Mouse (Mus musculus): ENCODE measurements at regions not wholly inside any gene's neighbourhood (a gene's known extent, or its start where the extent isn't known, plus 50 kb on each side); places are given as distances from the start of the nearest gene placed in this dataset.

- DNase-seq (ENCODE audit: extremely low spot score, low spot score): no peak
Measured at GRCm38 (mm10) chr15:93710493-93711149, 114.9 kb upstream of the Prickle1 start.

GRCm38 (mm10) chr15:93706366-93706930 lies 110.8 kb upstream of the Prickle1 start:
- no peak for DNase-seq (ENCODE audit: extremely low spot score, low spot score)

- no peak for DNase-seq (ENCODE audit: extremely low spot score, low spot score)
Measured at GRCm38 (mm10) chr15:93705651-93706050, 110.0 kb upstream of the Prickle1 start.

GRCm38 (mm10) chr15:93705109-93705508 lies 109.4 kb upstream of the Prickle1 start:
- no peak for DNase-seq (ENCODE audit: extremely low spot score, low spot score)

GRCm38 (mm10) chr15:93701017-93701416 lies 105.3 kb upstream of the Prickle1 start:
- no peak for DNase-seq (ENCODE audit: extremely low spot score, low spot score)

GRCm38 (mm10) chr15:93699971-93700370 lies 104.3 kb upstream of the Prickle1 start:
- no peak for DNase-seq (ENCODE audit: extremely low spot score, low spot score)

- no peak for DNase-seq (ENCODE audit: extremely low spot score, low spot score)
Measured at GRCm38 (mm10) chr15:93698182-93698822, 102.6 kb upstream of the Prickle1 start.

- DNase-seq (ENCODE audit: extremely low spot score, low spot score): no peak
Measured at GRCm38 (mm10) chr15:93690717-93691116, 95.0 kb upstream of the Prickle1 start.

- DNase-seq (ENCODE audit: extremely low spot score, low spot score): no peak
Measured at GRCm38 (mm10) chr15:93690011-93690410, 94.3 kb upstream of the Prickle1 start.

- DNase-seq (ENCODE audit: extremely low spot score, low spot score): no peak
Measured at GRCm38 (mm10) chr15:93686385-93686784, 90.7 kb upstream of the Prickle1 start.

- DNase-seq (ENCODE audit: extremely low spot score, low spot score): no peak
Measured at GRCm38 (mm10) chr15:93681602-93682001, 85.9 kb upstream of the Prickle1 start.

GRCm38 (mm10) chr15:93675624-93676023 lies 79.9 kb upstream of the Prickle1 start:
- DNase-seq (ENCODE audit: extremely low spot score, low spot score): no peak

GRCm38 (mm10) chr15:93673976-93674375 lies 78.3 kb upstream of the Prickle1 start:
- DNase-seq (ENCODE audit: extremely low spot score, low spot score): no peak

- no peak for DNase-seq (ENCODE audit: extremely low spot score, low spot score)
Measured at GRCm38 (mm10) chr15:93663876-93664275, 68.2 kb upstream of the Prickle1 start.

GRCm38 (mm10) chr15:93662601-93663000 lies 66.9 kb upstream of the Prickle1 start:
- DNase-seq (ENCODE audit: extremely low spot score, low spot score): no peak

GRCm38 (mm10) chr15:93661801-93662200 lies 66.1 kb upstream of the Prickle1 start:
- no peak for DNase-seq (ENCODE audit: extremely low spot score, low spot score)

GRCm38 (mm10) chr15:93660952-93661648 lies 65.4 kb upstream of the Prickle1 start:
- no peak for DNase-seq (ENCODE audit: extremely low spot score, low spot score)

GRCm38 (mm10) chr15:93657171-93657570 lies 61.5 kb upstream of the Prickle1 start:
- no peak for DNase-seq (ENCODE audit: extremely low spot score, low spot score)

- no peak for DNase-seq (ENCODE audit: extremely low spot score, low spot score)
Measured at GRCm38 (mm10) chr15:93656713-93657112, 61.0 kb upstream of the Prickle1 start.

- no peak for DNase-seq (ENCODE audit: extremely low spot score, low spot score)
Measured at GRCm38 (mm10) chr15:93655743-93656142, 60.1 kb upstream of the Prickle1 start.

- DNase-seq (ENCODE audit: extremely low spot score, low spot score): no peak
Measured at GRCm38 (mm10) chr15:93655243-93655642, 59.6 kb upstream of the Prickle1 start.

- DNase-seq (ENCODE audit: extremely low spot score, low spot score): no peak
Measured at GRCm38 (mm10) chr15:93653378-93653777, 57.7 kb upstream of the Prickle1 start.
